Mouse (Mus musculus) hindbrain, postnatal 0 days (tissue): ENCODE data around the gene Arhgap45. TPM values are rescaled to one million over a fixed set of nuclear protein-coding genes. Genes with fewer than 3 reads are reported as not detected.
A peak's percentile ranks its signal among the peaks of the same experiment; 100 is the strongest.
"Not testable (repeated sequence)": the region's sequence is repeated elsewhere in the genome, so short reads cannot be mapped to it uniquely, and the experiment has no call there.

ENCODE experiments used
- ATAC-seq: fragments of 200-750 bp; cut with Nextera tagmentation; 2 replicates; pipeline ENCODE4 v1.8.0; 2017; ENCODE audit warnings: mild to moderate bottlenecking, moderate TSS enrichment, moderate library complexity
- DNase-seq: peaks from one replicate; pipeline ENCODE4 v3.0.0-alpha.2; 2015; ENCODE audit warnings: low spot score
- H3K27ac ChIP-seq: fragments of 300-500 bp; sonication (generic); 2 replicates; pipeline ENCODE4 v1.5.1; 2014; ENCODE audit warnings: mild to moderate bottlenecking
- H3K27me3 ChIP-seq: fragments of 300-500 bp; sonication (generic); 2 replicates; pipeline ENCODE4 v1.6.1; 2014; ENCODE audit warnings: low read length, mixed read lengths; ENCODE audit not compliant: insufficient read depth
- H3K36me3 ChIP-seq: fragments of 300-500 bp; sonication (generic); 2 replicates; pipeline ENCODE4 v1.6.1; 2014; ENCODE audit warnings: low read length, mixed read lengths; ENCODE audit not compliant: insufficient read depth
- H3K4me1 ChIP-seq: fragments of 300-500 bp; sonication (generic); 2 replicates; pipeline ENCODE4 v1.6.1; 2014; ENCODE audit warnings: antibody characterized with exemption, low read length, mixed read lengths; ENCODE audit not compliant: insufficient read depth
- H3K4me2 ChIP-seq: fragments of 300-500 bp; sonication (generic); 2 replicates; pipeline ENCODE4 v1.6.1; 2014; ENCODE audit warnings: low read depth, mild to moderate bottlenecking, low read length, moderate library complexity, mixed read lengths
- H3K4me3 ChIP-seq: fragments of 300-500 bp; sonication (generic); 2 replicates; pipeline ENCODE4 v1.5.1; 2014; ENCODE audit warnings: low read length
- H3K9ac ChIP-seq: fragments of 300-500 bp; sonication (generic); replicated peaks from 2 replicates; pipeline ENCODE4 v1.6.1; 2014; ENCODE audit warnings: mild to moderate bottlenecking, low read length, moderate library complexity, mixed read lengths
- H3K9me3 ChIP-seq: fragments of 300-500 bp; sonication (generic); 2 replicates; pipeline ENCODE4 v1.6.1; 2016; ENCODE audit warnings: low read length, mixed read lengths
- CTCF ChIP-seq: IDR thresholded peaks from 2 replicates; pipeline ENCODE4 v1.5.1; 2016; ENCODE audit warnings: antibody characterized with exemption, control low read depth, low read depth
- WGBS: fragments of 180-500 bp; shearing (Covaris S2); extraction: QIAGEN DNeasy Blood & Tissue Kit; methylation state at CpG from one replicate; pipeline ENCODE4 v1.1.7; 2014; 5-methylcytosine and 5-hydroxymethylcytosine counted together
- polyA plus RNA-seq: library from polyadenylated mRNA; unstranded; fragments of >200 nt; fragmentation: Nextera tagmentation; extraction: Ambion mirVana; gene quantifications from 2 replicates; pipeline ENCODE4 v1.2.1, GENCODE M21; 2015
- total RNA-seq: library from RNA; depleted of rRNA; stranded (reverse); fragments of >200 nt; gene quantifications from 2 replicates; pipeline ENCODE4 v1.2.3, GENCODE M21; 2014

Gene Arhgap45
- total and polyA plus RNA-seq, 2 experiments from 2014 or later: 1.7 to 3.3 TPM

DNA sequence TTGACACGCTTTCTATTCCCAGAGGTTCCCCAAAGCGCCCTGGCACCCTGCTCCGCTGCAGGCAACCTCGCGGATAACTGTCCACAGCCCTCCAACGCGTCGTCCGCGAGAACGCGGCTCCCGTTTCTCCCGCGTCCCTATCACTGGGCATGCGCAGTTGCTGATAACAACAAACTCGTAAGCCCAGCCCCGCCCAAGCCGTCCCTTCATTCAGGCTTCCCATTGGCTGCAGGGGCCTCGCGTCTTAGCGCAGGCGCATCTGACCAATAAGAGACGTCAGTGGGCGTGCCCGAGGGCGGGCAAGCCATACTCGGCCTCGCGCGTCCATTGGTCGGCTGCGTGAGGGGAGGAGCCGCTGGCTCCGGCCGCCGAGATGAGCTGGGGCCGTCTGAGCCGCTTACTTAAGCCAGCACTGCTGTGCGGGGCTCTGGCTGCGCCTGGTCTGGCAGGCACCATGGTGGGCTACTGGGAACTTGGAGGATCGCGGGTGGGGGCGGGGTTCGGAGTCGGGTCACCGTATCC, 36.9 kb downstream of the Arhgap45 start:
- peak; percentile 96 for ATAC-seq
- no peak for TF ChIP-seq CTCF
- 1% methylated on average over 47 of the region's 47 CpGs for WGBS

GRCm38 (mm10) chr10:80053831-80054815, 37.7 kb downstream of the Arhgap45 start:
- peak; percentile 16 for TF ChIP-seq CTCF
- peak overlapping the region; percentile 74 for H3K9ac ChIP-seq
- H3K27me3 ChIP-seq: no peaks in the 10 kb centered on the region
- DNase-seq (peak; percentile 74), ATAC-seq (peak; percentile 63)
- peaks cover 20% of the 10 kb centered on the region for H3K36me3 ChIP-seq
- H3K4me2 ChIP-seq: peak overlapping the region; percentile 76
- no peaks in the 10 kb centered on the region for H3K9me3 ChIP-seq
- peaks cover 8% of the 10 kb centered on the region for H3K4me1 ChIP-seq
- under 1% methylated on average over 69 of the region's 77 CpGs for WGBS
- H3K27ac ChIP-seq: peak overlapping the region; percentile 96
- H3K4me3 ChIP-seq: peak overlapping the region; percentile 52

More for the DNA sequence above, 36.9 kb downstream of the Arhgap45 start:
- peak overlapping the region; percentile 76 for H3K4me2 ChIP-seq
- peak overlapping the region; percentile 74 for H3K9ac ChIP-seq
- no peaks in the 10 kb centered on the region for H3K9me3 ChIP-seq
- H3K4me1 ChIP-seq: peaks cover 8% of the 10 kb centered on the region
- peak; percentile 100 for DNase-seq
- no peaks in the 10 kb centered on the region for H3K27me3 ChIP-seq
- peak overlapping the region; percentile 52 for H3K4me3 ChIP-seq
- peaks cover 19% of the 10 kb centered on the region for H3K36me3 ChIP-seq
- H3K27ac ChIP-seq: peak overlapping the region; percentile 96

- WGBS: 12% methylated on average over 3 of the region's 3 CpGs
Measured at GRCm38 (mm10) chr10:80054911-80055310, 38.5 kb downstream of the Arhgap45 start.

DNA sequence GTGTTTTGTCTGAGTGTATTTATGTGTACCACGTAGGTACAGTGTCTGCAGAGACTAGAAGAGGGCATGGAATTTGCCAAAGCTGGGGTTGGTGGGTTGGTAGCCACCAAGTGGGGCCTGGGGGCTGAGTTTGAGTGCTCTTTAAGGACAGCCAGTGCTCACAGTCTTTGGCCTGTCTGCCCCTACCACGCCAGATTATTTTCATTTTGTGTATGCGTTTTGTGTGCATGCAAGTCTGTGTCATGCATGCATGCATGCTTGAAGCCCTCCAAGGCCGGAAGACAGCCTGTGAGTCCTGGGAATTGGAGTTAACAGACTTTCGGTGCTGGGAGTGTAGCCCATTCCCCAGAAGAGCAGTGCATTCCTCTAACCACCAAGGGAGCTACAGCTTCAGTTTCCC, 38.9 kb downstream of the Arhgap45 start:
- Histone ChIP-seq H3K9me3 (no peaks in the 10 kb centered on the region), H3K4me3 (no peak overlapping the region), H3K9ac (0 out of 2 replicates have a peak overlapping the region, but pooled peaks have one; percentile 74), H3K27me3 (no peaks in the 10 kb centered on the region), H3K4me2 (peak overlapping the region; percentile 76), H3K36me3 (peaks cover 20% of the 10 kb centered on the region), H3K27ac (no peak overlapping the region), H3K4me1 (peaks cover 8% of the 10 kb centered on the region)
- DNase-seq (no peak), ATAC-seq (no peak)
- WGBS: 73% methylated on average over 5 of the region's 5 CpGs
- TF ChIP-seq CTCF: no peak

More at GRCm38 (mm10) chr10:80054911-80055310, 38.5 kb downstream of the Arhgap45 start:
- Histone ChIP-seq H3K4me3 (peak overlapping the region; percentile 52), H3K36me3 (peaks cover 20% of the 10 kb centered on the region), H3K4me2 (peak overlapping the region; percentile 76), H3K9ac (peak overlapping the region; percentile 74), H3K27ac (peak overlapping the region; percentile 96; the same call in 1 of the 2 replicates)
- not testable (repeated sequence) for H3K4me1 ChIP-seq, ATAC-seq, DNase-seq, H3K27me3 ChIP-seq, H3K9me3 ChIP-seq

GRCm38 (mm10) chr10:80055891-80056290, 39.4 kb downstream of the Arhgap45 start:
- no peak overlapping the region for H3K4me3 ChIP-seq
- H3K36me3 ChIP-seq: peaks cover 20% of the 10 kb centered on the region
- peak overlapping the region; percentile 76; the same call in 1 of the 2 replicates for H3K4me2 ChIP-seq
- no peak for TF ChIP-seq CTCF
- H3K9me3 ChIP-seq: no peaks in the 10 kb centered on the region
- no peak overlapping the region for H3K9ac ChIP-seq
- no peak for ATAC-seq
- no peak overlapping the region for H3K27ac ChIP-seq
- H3K27me3 ChIP-seq: no peaks in the 10 kb centered on the region
- 87% methylated on average over 8 of the region's 10 CpGs for WGBS
- no peak for DNase-seq
- H3K4me1 ChIP-seq: peaks cover 8% of the 10 kb centered on the region

DNA sequence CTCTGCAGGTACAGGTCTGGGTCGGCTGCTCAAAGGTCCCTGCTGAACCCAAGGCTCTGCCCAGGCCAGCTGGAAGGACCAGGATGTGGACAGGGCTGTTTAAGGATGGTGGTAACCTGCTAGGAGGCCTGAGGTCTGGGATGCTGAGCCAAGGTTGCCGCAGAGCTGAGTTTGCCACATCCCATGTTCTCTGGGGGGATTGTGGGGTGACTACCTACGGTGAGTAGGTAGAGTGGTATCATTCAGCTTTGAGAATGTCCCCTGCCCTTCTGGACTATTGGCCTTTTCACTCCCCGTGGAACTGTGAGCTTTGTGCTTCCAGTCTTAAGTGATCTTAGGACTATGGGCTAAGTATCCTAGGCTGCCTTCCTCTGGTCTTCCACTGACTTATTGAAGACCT, 40.1 kb downstream of the Arhgap45 start:
- H3K36me3 ChIP-seq: peaks cover 23% of the 10 kb centered on the region
- no peak overlapping the region for H3K4me2 ChIP-seq
- 0 out of 2 replicates have a peak overlapping the region, but pooled peaks have one; percentile 3 for H3K9ac ChIP-seq
- H3K4me3 ChIP-seq: no peak overlapping the region
- no peaks in the 10 kb centered on the region for H3K9me3 ChIP-seq
- H3K27ac ChIP-seq: no peak overlapping the region
- 88% methylated on average over 4 of the region's 4 CpGs for WGBS
- peaks cover 8% of the 10 kb centered on the region for H3K4me1 ChIP-seq
- ATAC-seq (no peak), DNase-seq (no peak)
- H3K27me3 ChIP-seq: no peaks in the 10 kb centered on the region
- TF ChIP-seq CTCF: no peak
